Mouse (Mus musculus): ENCODE data around the gene Fam20a.

Fam20a gene

DNA sequence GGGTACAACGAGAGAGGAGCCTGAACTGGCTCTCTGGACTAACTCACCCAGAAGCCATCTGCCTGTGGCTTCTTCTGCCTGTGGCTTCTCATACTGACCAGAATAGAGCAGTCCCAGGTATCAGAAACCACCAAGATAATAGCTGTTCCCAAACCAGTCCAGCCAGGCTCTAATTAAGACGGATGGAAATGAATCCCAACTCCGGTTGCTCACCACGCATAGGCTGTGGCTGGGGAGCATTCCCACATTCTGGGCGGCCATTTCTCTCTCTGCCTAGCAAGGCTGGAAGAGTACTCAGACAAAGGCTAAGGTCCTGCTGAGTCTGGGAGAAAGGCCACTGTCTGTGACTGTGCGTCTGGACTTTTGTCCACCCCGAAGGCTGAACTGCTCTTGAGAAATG is 5.1 kb downstream of the Fam20a start:
- DNase-seq (ENCODE audit: low read depth, low spot score): no peak

DNA sequence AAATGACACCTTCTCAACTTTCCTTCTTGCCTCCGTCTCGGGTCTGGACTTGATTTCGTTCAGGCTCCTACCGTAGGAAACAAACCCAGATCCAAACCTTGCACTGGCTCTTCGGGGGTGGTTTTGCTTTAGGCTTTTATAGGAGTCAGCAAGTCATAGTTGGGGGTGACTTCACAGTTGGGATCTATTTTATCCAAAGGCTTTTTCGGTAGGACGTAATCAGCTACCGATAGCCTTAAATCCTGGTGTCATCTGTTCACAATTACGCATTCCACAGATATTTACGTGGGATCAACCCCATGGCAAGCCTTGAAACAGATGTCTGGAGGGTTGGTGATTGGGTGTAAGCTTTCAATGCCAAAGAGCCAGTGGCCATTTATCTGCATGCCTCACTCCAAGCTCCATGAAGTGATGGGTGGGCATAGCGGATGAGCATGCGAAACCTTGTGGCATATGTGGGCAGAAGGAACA is 6.7 kb downstream of the Fam20a start:
- DNase-seq (ENCODE audit: low read depth, low spot score): no peak

DNA sequence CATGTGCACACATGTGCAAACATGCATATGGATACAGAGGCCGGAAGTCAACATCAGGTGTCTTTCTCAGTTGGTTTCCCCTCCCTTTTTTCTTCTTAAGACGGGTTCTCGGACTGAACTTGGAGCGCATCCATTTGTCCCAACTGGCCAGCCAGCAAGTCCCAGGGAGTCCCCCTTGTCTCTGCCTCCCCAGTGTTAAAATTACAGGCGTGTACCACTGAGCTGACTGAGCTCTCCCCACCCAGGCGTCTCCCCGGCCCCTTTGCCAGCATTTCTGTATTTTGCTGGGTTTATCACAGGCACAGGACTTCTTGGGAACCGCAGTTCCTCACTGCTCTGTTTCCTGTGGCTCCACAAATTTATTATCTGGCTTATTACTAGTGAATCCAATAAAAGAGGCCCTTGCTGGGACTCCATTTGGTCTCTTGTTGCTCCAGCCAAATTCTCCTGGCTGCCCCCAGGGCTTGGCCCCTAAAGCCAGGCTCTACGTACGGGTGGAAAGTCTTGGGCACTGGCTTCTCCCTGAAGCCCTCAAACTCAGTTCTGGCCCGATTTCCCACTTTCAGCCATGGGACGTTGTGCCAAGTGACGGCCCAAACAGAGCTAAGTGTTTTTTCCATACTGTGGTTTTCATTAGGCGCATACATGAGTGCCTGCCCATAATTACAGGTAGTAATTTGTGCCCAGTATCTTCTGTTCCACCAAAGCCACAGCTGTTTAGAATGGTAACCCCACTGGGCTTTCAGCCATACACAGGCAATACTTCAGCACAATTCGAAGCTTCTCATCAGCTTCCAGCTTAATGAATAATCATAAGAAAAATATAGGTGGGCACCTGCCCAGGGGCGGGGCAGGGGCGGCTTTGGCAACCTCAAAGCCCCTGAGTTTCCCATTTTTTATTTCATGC is 7.5 kb downstream of the Fam20a start:
- peak; percentile 40 for DNase-seq (ENCODE audit: low read depth, low spot score)

DNA sequence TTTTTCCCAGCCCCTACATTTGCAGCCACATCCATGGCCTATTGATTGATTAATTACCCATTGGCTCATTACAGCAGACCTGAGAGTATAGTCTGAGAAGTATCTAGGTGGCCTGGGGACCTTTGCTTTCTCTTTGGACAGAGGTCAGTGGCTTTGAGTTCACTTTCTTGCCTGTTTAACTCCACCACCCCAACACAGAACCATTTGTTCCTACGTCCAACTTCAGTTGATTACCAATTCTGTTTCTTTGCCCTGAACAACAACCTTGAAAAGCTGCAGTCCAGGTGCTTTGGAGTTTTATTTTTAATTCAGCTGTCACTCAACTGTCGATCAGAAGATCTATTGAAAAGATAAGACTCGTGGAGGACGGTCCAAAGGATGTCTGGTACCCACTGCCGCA is 12.6 kb downstream of the Fam20a start:
- DNase-seq (ENCODE audit: low read depth, low spot score): no peak

DNA sequence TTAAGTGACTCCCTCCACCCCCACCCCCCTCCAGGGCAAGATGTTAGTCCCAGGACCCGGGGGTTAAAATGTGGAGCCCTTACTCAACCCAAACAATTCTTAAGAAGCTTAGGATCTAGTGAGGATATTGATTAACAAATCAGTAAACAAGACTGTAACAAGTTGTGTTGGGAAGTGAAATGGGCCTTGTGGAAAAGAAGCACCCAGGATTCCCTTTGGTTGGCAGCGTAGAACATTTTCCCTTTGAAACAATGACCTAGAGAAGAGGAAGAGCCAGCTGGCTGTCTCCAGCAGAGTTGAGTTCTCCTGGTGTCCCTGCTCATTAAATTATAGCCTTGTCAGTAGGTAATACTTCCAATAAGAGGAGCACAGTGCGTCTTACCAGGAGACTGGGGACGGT is 13.3 kb downstream of the Fam20a start:
- no peak for DNase-seq (ENCODE audit: low read depth, low spot score)

DNA sequence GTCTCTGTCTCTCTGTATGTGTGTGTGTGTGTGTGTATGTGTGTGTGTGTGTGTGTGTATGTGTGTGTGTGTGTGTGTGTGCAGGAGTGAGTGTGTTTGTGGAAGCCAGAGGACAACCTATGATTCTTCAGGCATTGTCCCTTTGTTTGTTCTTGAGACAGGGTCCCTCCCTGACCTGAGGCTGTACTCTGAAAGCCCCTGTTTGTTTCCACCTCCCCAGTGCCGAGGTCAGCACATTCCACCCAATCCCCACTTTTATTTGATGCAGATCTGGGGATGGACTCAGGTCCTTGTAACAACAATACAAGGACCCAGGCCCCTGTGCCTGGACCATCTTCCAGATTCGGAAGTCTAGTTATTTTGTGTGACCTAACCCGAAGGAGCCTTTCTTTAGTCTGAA is 14.6 kb downstream of the Fam20a start:
- DNase-seq (ENCODE audit: low read depth, low spot score): no peak

DNA sequence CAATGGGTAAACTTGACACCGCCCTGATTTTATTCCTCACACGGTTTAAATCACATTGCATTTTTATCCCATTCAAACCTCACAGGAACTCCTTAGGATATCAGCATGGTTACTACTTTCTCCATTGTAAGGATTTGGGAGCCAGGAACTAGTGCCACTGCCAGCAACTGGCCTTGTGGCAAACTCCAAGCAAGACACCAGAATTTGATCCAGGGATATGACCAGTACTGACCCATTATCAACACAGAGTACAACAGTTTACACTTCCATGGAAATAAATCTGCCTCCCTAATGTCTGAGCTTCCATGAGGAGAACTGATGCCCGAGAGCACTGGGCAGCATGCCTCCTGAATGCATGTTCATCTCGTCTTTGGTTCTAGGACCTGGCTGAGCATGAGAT is 15.5 kb downstream of the Fam20a start:
- DNase-seq (ENCODE audit: low read depth, low spot score): no peak

DNA sequence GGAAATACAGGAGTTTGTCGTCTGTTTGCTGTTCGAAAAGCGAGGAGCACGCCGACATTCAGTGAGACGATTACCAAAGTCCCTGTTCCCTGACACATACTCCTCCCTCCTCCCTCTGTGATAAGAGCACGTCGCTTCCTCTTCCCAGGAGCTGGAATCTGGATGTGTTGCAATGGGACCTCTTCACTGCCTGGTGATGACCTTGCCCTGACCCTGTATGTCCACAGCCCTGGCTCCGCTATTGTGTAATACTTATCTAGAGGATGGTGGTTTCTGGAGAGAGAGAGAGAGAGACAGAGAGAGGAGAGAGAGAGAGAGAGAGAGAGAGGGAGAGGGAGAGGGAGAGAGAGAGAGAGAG is 16.0 kb downstream of the Fam20a start:
- DNase-seq (ENCODE audit: low read depth, low spot score): peak; percentile 47

DNA sequence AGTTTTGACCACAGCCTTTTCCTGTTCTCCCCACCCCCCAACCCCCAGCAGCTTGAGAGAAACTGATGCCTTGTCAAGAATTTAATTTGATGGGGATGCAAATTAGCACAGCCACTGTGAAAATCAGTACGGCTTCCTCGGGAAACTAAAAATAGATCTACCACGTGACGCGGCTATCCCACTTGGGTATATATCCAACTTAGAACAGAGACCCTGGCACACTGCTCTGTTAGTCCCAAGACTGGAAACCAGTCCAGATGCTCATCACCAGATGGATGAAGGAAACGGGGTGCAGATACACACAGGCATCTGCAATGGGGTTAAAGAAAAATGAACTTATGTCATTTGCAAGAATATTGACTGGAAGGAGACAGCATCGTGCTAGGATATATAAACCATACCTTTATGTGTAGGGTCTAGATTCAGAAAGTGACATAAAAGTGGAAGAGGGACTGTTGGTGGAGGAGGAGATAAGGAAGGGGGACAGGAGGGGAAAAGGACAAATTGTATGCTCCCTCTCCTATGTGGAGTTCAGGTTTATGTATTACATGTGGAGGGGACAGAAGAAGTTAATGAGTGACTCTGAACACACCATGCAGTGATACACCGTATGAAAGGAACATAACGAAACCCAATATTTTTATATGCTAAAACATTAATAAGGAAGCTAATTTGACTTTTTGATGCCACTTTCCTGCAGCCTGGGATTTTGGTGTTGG is 16.6 kb downstream of the Fam20a start:
- no peak for DNase-seq (ENCODE audit: low read depth, low spot score)

DNA sequence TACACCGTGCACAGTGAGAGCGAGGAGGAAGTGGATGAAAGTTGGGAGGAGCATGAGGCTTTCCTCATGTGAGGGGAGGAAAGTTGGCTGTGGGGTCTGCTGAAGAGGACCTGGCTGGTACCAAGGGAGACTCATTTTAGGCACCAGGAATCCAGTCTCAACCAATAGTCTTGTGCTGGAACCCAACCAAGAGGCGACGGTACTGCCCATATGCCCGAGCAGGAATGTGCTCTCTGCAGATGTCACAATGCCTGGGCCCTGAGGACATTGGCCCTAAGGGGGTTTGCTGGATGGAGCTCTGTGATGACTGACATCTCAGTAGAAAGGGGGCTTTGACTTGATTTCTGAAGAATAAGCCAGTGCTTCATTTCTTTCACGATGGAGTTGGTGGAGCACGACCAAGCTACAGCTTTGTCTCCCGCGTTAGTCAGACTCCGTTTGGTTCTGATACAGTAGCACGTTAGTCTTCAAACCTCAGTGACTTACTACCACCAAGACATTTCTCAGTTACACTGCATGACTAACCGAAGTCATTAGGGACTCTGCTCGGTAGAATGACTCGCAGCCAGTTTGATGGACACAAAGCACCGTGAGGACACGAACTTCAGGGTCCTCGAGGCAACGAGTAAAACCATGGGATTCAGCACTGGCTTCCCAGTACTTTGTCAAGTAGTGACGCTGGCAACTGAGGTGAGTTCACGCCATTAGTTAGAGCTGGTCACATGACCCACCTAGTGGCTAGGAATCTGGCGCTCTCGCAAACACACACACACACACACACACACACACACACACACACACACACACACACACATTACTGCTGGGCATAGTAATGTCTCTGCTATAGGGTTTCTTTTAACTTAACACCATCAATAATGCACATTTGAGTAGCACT is 17.5 kb downstream of the Fam20a start:
- no peak for DNase-seq (ENCODE audit: low read depth, low spot score)

DNA sequence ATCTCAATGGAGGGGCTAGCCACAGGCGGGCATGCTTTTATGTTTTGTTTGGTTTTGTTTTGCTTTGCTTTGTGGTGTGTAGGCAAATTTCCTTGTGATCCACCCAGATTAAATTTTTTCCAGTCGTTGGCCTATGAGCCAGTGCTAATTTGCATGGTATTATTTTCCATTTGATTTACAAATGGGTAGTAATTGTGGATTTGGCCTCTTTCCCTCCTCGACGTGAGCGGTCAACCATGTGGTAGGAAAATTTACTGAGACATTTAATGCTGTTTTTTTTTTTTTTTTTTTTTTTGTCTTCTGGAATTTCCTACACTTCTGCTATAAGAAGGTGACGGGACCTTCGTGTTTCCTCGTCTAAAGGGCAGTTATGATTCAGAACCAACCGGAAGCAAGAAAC is 18.2 kb downstream of the Fam20a start:
- DNase-seq (ENCODE audit: low read depth, low spot score): no peak

DNA sequence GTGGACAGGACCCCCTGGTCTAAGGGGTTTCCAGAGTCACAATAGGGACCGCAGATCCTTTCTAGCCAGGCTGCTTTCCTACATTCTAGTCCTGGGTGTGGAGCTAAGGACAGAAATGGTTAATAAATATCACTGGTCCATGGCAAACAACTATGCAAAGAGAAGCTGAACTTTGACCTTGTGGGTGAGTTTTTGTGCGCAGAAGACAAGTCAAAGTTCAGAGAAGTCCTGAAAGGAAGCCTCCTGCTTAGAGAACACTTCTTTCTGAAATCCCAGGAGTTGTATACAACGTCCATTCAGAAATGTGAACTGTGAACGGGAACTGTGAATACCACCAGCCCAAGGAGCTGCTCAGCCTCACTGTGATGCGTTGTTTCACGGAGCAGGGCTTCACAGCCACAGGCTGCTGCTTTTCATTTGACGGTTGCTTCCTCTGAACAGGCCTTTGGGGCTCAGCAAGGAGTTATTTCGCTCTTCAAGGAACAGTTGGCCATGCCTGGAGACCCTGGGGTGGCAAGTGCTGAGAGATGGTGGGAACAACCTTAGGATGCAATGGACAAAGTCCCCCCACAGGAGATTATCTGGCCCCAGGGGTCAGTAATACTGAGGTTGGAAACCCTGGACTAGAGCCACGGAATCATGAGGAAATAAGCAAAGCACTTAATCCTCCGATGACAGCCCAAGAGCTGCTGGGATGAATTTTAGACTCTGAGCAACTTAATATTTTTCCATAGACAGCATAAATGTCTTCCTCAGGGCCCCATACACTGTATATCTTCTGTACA is 19.9 kb downstream of the Fam20a start:
- DNase-seq (ENCODE audit: low read depth, low spot score): no peak

DNA sequence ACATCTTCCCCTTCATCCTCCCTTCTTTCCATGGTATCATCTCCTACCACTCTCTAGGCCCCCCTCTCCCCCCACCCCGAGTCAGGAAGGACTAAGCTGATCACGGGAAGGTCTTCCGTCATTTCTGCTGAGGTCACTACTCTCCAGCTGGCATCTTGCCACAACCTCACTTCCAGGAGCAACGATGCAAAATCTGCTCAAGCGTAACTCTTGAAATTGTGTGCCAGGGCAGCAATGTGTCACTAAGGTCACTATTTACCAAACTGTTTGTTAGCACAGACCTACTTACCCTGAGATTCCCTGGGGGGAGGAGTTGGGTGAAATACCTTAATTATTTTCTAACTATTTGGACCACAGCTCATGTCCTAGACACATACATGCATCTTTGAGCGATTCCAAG is 21.3 kb downstream of the Fam20a start:
- no peak for DNase-seq (ENCODE audit: low read depth, low spot score)

DNA sequence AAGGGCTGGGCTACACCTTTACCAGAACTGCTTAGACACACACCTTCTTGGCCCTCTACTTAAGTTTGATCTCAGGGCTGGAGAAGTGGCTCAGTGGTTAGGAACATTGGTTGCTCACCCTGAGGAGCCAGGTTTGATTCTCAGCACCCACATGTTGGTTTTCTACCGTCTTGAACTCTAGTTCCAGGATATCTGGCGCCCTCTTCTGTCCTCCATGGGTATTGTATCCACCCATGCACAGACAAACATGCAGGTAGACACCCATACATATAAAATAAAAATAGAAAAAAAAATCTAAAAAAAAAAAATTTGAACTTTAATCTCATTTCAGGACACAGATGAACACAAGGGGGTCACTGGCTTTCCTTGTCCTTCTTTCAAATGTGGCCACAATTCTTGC is 22.3 kb downstream of the Fam20a start:
- no peak for DNase-seq (ENCODE audit: low read depth, low spot score)

DNA sequence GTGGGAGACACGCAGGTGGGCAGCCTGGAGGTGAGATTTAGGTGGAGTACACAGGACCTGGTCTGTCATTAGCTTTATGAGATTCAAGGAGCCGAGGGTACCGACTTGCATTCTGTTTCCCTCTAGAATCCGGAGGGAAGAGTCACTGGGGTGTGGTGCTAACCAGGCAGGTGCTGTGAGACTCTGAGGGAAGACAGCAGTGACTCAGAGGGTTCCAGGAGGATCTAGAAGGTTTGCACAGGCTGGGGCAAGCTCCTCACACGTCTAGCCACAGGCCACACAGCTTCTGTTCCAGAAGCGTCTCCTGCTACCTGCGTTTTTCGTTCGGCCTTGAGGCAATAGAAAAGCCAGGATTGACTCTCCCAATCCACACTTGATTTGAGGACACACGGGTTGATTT is 23.3 kb downstream of the Fam20a start:
- no peak for DNase-seq (ENCODE audit: low read depth, low spot score)

DNA sequence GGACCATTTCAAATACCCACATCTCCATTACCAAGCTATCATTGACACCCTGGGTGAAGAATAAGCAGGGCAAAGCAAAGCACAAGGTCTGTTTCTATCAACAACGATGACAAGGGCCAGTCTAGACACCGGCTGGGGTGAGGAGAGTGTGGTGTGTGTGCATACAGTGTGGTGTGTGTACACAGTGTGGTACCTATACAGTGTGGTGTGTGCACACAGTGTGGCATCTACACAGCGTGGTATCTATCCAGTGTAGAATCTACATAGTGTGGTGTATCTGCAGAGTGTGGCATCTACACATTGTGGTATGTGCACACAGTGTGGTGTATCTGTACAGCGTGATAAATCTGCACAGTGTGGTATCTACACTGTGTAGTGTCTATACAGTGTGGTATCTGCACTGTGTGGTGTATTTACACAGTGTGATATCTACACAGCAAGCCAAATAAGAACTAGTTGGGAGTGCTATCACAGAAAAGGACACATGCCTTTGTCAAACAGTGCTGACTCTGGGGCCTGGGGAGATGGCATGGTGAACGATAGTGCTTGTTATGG is 24.9 kb downstream of the Fam20a start:
- no peak for DNase-seq (ENCODE audit: low read depth, low spot score)

DNA sequence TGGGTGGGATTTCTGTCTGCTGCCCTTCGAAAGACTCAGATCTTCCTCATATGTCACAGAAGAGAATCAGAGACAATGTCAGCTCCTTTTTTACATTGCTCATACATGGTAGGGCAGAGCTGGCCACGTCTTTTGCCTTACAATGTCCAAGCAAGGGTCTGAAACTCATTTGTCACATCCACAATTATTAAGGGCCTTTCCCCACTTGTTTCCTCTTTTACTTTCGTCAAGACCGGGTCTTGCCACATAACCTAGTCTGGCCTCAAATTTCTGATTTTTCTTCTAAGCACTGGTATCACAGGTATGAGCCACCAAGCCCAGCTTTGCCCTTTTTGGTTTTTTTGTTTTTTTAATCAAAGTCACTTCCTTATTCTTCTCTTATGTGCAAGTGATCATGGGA is 25.6 kb downstream of the Fam20a start:
- DNase-seq (ENCODE audit: low read depth, low spot score): no peak

DNA sequence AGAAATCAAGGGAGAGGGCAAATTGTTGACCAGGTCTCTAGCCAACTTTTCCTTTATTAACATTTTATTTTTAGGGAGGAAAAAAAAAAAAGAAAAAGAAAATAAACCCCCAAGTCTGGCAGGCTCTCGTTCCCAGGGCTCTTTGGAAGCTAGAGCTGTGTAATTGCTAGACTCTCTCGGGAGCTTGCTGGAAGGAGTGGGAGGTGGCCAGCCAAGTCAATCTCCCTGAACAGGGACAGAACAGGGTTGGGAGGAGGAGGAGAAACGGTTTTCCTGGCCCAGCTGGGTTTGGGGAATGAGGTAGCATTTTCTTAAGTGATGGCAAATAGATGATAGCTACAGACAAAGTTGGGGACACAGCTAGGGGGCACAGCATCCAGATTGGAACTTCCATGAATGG is 29.3 kb downstream of the Fam20a start:
- peak; percentile 52 for DNase-seq (ENCODE audit: low read depth, low spot score)

DNA sequence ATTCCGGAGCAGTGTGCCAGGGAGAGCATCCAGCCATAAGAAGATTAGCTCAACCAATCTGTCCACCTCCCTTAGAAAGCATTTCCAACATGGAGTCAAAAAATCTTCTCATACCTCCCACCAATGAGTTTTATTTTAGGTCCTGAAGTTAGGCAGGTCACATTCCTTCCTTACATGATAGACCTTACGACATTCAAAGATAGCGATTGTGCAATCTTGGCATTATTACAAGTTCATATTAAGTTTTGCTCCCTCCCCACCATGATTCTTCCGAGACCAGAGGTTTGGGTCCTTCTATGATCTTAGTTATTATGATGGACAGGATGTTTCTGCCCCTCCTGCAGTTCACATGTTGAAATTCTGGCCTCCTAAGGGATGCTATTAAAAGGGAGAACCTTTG is 32.5 kb downstream of the Fam20a start:
- no peak for DNase-seq (ENCODE audit: low read depth, low spot score)

DNA sequence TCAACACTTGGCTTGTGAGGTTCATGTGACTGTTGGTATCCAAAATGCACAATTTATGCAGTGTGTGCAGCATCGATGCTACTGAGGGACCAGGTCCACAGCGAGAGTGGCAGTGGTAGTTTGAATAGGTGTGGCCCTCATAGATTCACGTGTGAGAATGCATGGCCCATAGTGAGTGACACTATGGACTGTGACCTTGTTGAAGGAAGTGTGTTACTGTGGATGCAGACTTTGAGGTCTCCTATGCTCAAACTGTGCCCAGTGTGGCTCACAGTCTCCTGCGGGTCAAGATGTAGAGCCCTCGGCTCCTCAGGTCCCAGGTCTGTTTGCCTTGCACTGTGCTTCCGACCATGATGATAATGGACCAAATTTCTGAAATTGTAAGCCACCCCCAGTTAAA is 39.9 kb downstream of the Fam20a start:
- no peak for DNase-seq (ENCODE audit: low read depth, low spot score)

DNA sequence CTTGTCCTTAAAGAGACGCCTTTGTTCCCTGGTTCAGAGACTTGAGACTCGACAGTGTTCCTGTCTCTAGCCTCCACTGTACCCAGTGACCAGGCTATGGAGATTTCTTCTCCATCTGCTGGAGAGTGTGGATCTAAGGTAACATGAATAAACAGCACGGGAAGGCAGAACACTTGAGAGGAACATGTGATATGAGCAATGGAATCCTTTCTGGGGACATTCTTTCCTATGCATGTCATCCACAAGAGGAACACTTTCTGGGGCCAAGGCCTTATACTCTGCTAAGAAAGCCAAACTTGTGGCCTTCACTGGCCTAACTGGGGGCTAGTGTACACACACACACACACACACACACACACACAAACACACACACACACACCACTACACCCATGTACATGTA is 40.5 kb downstream of the Fam20a start:
- no peak for DNase-seq (ENCODE audit: low read depth, low spot score)

Data from skeletal muscle tissue, adult 2 months (tissue).